Mouse (Mus musculus): ENCODE measurements around the gene Foxr1. TPM values are rescaled to one million over a fixed set of nuclear protein-coding genes. Genes with fewer than 3 reads are reported as not detected.

Gene Foxr1
- not detected for polyA plus RNA-seq (2014; fragmentation: Illumina TruSeq; extraction: RNeasy Lipid Tissue Mini Kit (QIAGEN cat#74804); ENCODE audit: low read depth, low replicate concordance)

GRCm38 (mm10) chr9:44440961-44441360 lies at the start of gene Foxr1:
TSS of gene Foxr1 (minus strand) at chr9:44441136.

GRCm38 (mm10) chr9:44482552-44482951 lies 41.6 kb upstream of the Foxr1 start, which contains the start of gene Bcl9l:
TSS of gene Bcl9l (plus strand) at chr9:44482825.

GRCm38 (mm10) chr9:44454891-44455220 lies 13.9 kb upstream of the Foxr1 start, which contains the start of gene Upk2:
TSS of gene Upk2 (minus strand) at chr9:44454976.

GRCm38 (mm10) chr9:44418519-44419385 lies 22.2 kb downstream of the Foxr1 start, which contains the start of gene Ccdc84:
TSS of gene Ccdc84 (minus strand) at chr9:44418569.

GRCm38 (mm10) chr9:44406906-44407751 lies 33.8 kb downstream of the Foxr1 start, which contains the start of the genes Rps25 and Trappc4:
TSS of gene Rps25 (plus strand) at chr9:44407139.
TSS of gene Trappc4 (minus strand) at chr9:44407600.

GRCm38 (mm10) chr9:44396684-44397411 lies 44.1 kb downstream of the Foxr1 start, which contains the start of gene Slc37a4:
TSS of gene Slc37a4 (plus strand) at chr9:44396852.

Other genes starting within 250 kb of the Foxr1 start
- gene Cbl, start 207.1 kb downstream of the Foxr1 start, polyA plus RNA-seq (2014; fragmentation: Illumina TruSeq; extraction: RNeasy Lipid Tissue Mini Kit (QIAGEN cat#74804); ENCODE audit: low read depth, low replicate concordance) = 83.6 TPM
- gene Ccdc153, start 200.5 kb downstream of the Foxr1 start, polyA plus RNA-seq (2014; fragmentation: Illumina TruSeq; extraction: RNeasy Lipid Tissue Mini Kit (QIAGEN cat#74804); ENCODE audit: low read depth, low replicate concordance) = not detected
- gene Pdzd3, start 189.7 kb downstream of the Foxr1 start, polyA plus RNA-seq (2014; fragmentation: Illumina TruSeq; extraction: RNeasy Lipid Tissue Mini Kit (QIAGEN cat#74804); ENCODE audit: low read depth, low replicate concordance) = 1.5 TPM
- 0.38 TPM for gene Nlrx1, start 172.5 kb downstream of the Foxr1 start, polyA plus RNA-seq (2014; fragmentation: Illumina TruSeq; extraction: RNeasy Lipid Tissue Mini Kit (QIAGEN cat#74804); ENCODE audit: low read depth, low replicate concordance)
- gene Abcg4, start 152.5 kb downstream of the Foxr1 start, polyA plus RNA-seq (2014; fragmentation: Illumina TruSeq; extraction: RNeasy Lipid Tissue Mini Kit (QIAGEN cat#74804); ENCODE audit: low read depth, low replicate concordance) = not detected
- gene Hinfp, start 135.5 kb downstream of the Foxr1 start, polyA plus RNA-seq (2014; fragmentation: Illumina TruSeq; extraction: RNeasy Lipid Tissue Mini Kit (QIAGEN cat#74804); ENCODE audit: low read depth, low replicate concordance) = 20.5 TPM
- 3.2 TPM for gene C2cd2l, start 120.9 kb downstream of the Foxr1 start, polyA plus RNA-seq (2014; fragmentation: Illumina TruSeq; extraction: RNeasy Lipid Tissue Mini Kit (QIAGEN cat#74804); ENCODE audit: low read depth, low replicate concordance)
- gene Dpagt1, start 115.1 kb downstream of the Foxr1 start, polyA plus RNA-seq (2014; fragmentation: Illumina TruSeq; extraction: RNeasy Lipid Tissue Mini Kit (QIAGEN cat#74804); ENCODE audit: low read depth, low replicate concordance) = 16.5 TPM
- gene H2afx, start 106.4 kb downstream of the Foxr1 start, polyA plus RNA-seq (2014; fragmentation: Illumina TruSeq; extraction: RNeasy Lipid Tissue Mini Kit (QIAGEN cat#74804); ENCODE audit: low read depth, low replicate concordance) = 3.4 TPM
- gene Hmbs, start 96.9 kb downstream of the Foxr1 start, polyA plus RNA-seq (2014; fragmentation: Illumina TruSeq; extraction: RNeasy Lipid Tissue Mini Kit (QIAGEN cat#74804); ENCODE audit: low read depth, low replicate concordance) = 23.3 TPM
- 9.8 TPM for gene Vps11, start 79.5 kb downstream of the Foxr1 start, polyA plus RNA-seq (2014; fragmentation: Illumina TruSeq; extraction: RNeasy Lipid Tissue Mini Kit (QIAGEN cat#74804); ENCODE audit: low read depth, low replicate concordance)
- gene Hyou1, start 61.6 kb downstream of the Foxr1 start, polyA plus RNA-seq (2014; fragmentation: Illumina TruSeq; extraction: RNeasy Lipid Tissue Mini Kit (QIAGEN cat#74804); ENCODE audit: low read depth, low replicate concordance) = 7.7 TPM
- 7.1 TPM for gene Slc37a4, start 44.3 kb downstream of the Foxr1 start, polyA plus RNA-seq (2014; fragmentation: Illumina TruSeq; extraction: RNeasy Lipid Tissue Mini Kit (QIAGEN cat#74804); ENCODE audit: low read depth, low replicate concordance)
- gene Rps25, start 34.0 kb downstream of the Foxr1 start, polyA plus RNA-seq (2014; fragmentation: Illumina TruSeq; extraction: RNeasy Lipid Tissue Mini Kit (QIAGEN cat#74804); ENCODE audit: low read depth, low replicate concordance) = 828 TPM
- 45.4 TPM for gene Trappc4, start 33.5 kb downstream of the Foxr1 start, polyA plus RNA-seq (2014; fragmentation: Illumina TruSeq; extraction: RNeasy Lipid Tissue Mini Kit (QIAGEN cat#74804); ENCODE audit: low read depth, low replicate concordance)
- gene Ccdc84, start 22.6 kb downstream of the Foxr1 start, polyA plus RNA-seq (2014; fragmentation: Illumina TruSeq; extraction: RNeasy Lipid Tissue Mini Kit (QIAGEN cat#74804); ENCODE audit: low read depth, low replicate concordance) = 24.0 TPM
- gene Upk2, start 13.8 kb upstream of the Foxr1 start, polyA plus RNA-seq (2014; fragmentation: Illumina TruSeq; extraction: RNeasy Lipid Tissue Mini Kit (QIAGEN cat#74804); ENCODE audit: low read depth, low replicate concordance) = not detected
- gene Bcl9l, start 41.7 kb upstream of the Foxr1 start, polyA plus RNA-seq (2014; fragmentation: Illumina TruSeq; extraction: RNeasy Lipid Tissue Mini Kit (QIAGEN cat#74804); ENCODE audit: low read depth, low replicate concordance) = 0.82 TPM
- gene Cxcr5, start 120.7 kb upstream of the Foxr1 start, polyA plus RNA-seq (2014; fragmentation: Illumina TruSeq; extraction: RNeasy Lipid Tissue Mini Kit (QIAGEN cat#74804); ENCODE audit: low read depth, low replicate concordance) = 1.6 TPM
- 251 TPM for gene Ddx6, start 163.8 kb upstream of the Foxr1 start, polyA plus RNA-seq (2014; fragmentation: Illumina TruSeq; extraction: RNeasy Lipid Tissue Mini Kit (QIAGEN cat#74804); ENCODE audit: low read depth, low replicate concordance)
- gene Treh, start 232.1 kb upstream of the Foxr1 start, polyA plus RNA-seq (2014; fragmentation: Illumina TruSeq; extraction: RNeasy Lipid Tissue Mini Kit (QIAGEN cat#74804); ENCODE audit: low read depth, low replicate concordance) = not detected